Mouse (Mus musculus): ENCODE data around the gene Fam117a. TPM values are rescaled to one million over a fixed set of nuclear protein-coding genes. Genes with fewer than 3 reads are reported as not detected.

The Fam117a gene
- polyA plus RNA-seq, 1 experiment from 2014 or later = 17.0 TPM

DNA sequence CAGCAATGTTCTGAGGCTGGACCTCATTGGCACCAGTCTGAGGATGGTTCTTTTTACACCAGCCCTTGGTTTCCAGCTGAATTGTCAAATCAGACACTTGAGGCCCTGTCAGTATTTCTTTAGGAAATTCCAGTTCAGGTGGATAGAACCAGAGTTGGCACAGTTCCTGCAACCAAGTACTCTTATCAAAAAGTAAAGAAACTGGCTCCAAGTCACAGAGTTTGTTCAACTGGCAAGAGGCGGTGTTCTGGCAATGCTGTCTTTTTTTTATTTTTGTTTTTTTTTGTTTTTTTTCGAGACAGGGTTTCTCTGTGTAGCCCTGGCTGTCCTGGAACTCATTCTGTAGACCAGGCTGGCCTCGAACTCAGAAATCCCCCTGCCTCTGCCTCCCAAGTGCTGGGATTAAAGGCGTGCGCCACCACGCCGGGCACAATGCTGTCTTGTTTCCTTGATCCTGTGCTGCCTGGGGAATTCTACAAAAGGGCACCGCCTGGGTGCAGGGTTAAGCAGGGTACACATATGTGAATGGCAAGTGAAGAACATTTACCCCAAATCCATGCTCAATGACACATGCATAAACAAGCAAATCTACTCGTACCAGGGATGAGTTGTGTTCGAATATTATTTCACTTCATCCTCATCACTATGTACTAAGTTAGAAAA is 72.8 kb downstream of the Fam117a start:
- H3K4me1 ChIP-seq = peaks cover 14% of the 10 kb centered on the region; the same call in 1 of the 2 replicates
- H3K27ac ChIP-seq (replicated peaks) = no peak overlapping the region
- H3K4me2 ChIP-seq (replicated peaks) = no peak overlapping the region
- ATAC-seq (ENCODE audit: insufficient number of reproducible peaks, low FRiP score, low TSS enrichment, low read depth) = no peak
- 88% methylated on average over 10 of the region's 10 CpGs for WGBS
- no peaks in the 10 kb centered on the region for H3K36me3 ChIP-seq
- no peak overlapping the region for H3K4me3 ChIP-seq (replicated peaks)
- H3K9me3 ChIP-seq (replicated peaks) = no peaks in the 10 kb centered on the region
- H3K27me3 ChIP-seq = no peaks in the 10 kb centered on the region
- no peak overlapping the region for H3K9ac ChIP-seq

DNA sequence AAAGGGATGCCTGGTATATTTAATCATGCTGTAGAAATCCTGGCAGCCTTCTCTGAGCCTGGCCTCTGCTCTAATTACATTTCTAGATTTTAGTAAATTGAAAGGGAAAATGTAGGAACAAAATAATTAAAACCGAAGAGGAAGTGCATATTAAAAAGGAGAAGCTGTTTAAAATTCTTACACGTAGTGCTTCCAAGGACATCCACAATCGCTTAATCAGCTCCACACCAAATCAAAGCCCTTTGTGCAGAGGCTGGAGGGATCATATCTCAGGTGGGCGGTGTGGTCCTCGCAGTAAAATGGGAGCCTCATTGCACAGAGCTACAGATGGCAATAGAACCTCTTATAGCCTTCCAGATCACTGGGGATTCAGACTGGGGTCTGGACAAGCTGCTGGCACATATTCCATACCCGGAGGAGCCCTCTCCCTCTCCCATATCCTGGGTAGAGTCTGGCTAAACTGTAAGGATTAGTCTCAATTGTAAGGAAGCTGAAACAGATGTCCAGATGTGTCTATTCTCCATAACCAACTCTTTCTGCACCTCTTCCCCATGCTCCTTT is 74.7 kb downstream of the Fam117a start:
- peaks cover 27% of the 10 kb centered on the region for H3K4me1 ChIP-seq
- H3K36me3 ChIP-seq = no peaks in the 10 kb centered on the region
- 0 out of 2 replicates have a peak overlapping the region, but pooled peaks have one; percentile 1 for H3K27ac ChIP-seq (replicated peaks)
- no peak for ATAC-seq (ENCODE audit: insufficient number of reproducible peaks, low FRiP score, low TSS enrichment, low read depth)
- 25% methylated on average over 6 of the region's 6 CpGs for WGBS
- H3K9me3 ChIP-seq (replicated peaks) = no peaks in the 10 kb centered on the region
- no peak overlapping the region for H3K4me2 ChIP-seq (replicated peaks)
- H3K9ac ChIP-seq = no peak overlapping the region
- H3K4me3 ChIP-seq (replicated peaks) = no peak overlapping the region
- H3K27me3 ChIP-seq = no peaks in the 10 kb centered on the region

GRCm38 (mm10) chr11:95412615-95413014 is 75.8 kb downstream of the Fam117a start:
- H3K4me1 ChIP-seq = peaks cover 27% of the 10 kb centered on the region
- no peaks in the 10 kb centered on the region for H3K9me3 ChIP-seq (replicated peaks)
- no peak overlapping the region for H3K27ac ChIP-seq (replicated peaks)
- 71% methylated on average over 3 of the region's 3 CpGs for WGBS
- no peak overlapping the region for H3K4me2 ChIP-seq (replicated peaks)
- no peaks in the 10 kb centered on the region for H3K36me3 ChIP-seq
- H3K27me3 ChIP-seq = no peaks in the 10 kb centered on the region
- no peak for ATAC-seq (ENCODE audit: insufficient number of reproducible peaks, low FRiP score, low TSS enrichment, low read depth)
- H3K9ac ChIP-seq = no peak overlapping the region
- no peak overlapping the region for H3K4me3 ChIP-seq (replicated peaks)

GRCm38 (mm10) chr11:95413641-95414535 is 77.1 kb downstream of the Fam117a start, which contains the start of gene Spop:
Gene Spop, plus strand, starts transcription at chr11:95414080.
- WGBS = 2% methylated on average over 51 of the region's 58 CpGs
- no peaks in the 10 kb centered on the region for H3K9me3 ChIP-seq (replicated peaks)
- H3K9ac ChIP-seq = peak within 1 kb of the TSS; percentile 55
- H3K27ac ChIP-seq (replicated peaks) = peak within 1 kb of the TSS; percentile 97
- peak within 1 kb of the TSS; percentile 65 for H3K4me2 ChIP-seq (replicated peaks)
- H3K4me1 ChIP-seq = peaks cover 27% of the 10 kb centered on the region
- peak; percentile 92 for ATAC-seq (ENCODE audit: insufficient number of reproducible peaks, low FRiP score, low TSS enrichment, low read depth)
- peak within 1 kb of the TSS; percentile 64 for H3K4me3 ChIP-seq (replicated peaks)
- no peaks in the 10 kb centered on the region; the same call in 1 of the 2 replicates for H3K36me3 ChIP-seq
- no peaks in the 10 kb centered on the region for H3K27me3 ChIP-seq

- under 1% methylated on average over 28 of the region's 28 CpGs for WGBS
- peak overlapping the region; percentile 97 for H3K27ac ChIP-seq (replicated peaks)
Observed at GRCm38 (mm10) chr11:95414536-95415161, 77.8 kb downstream of the Fam117a start.

GRCm38 (mm10) chr11:95415931-95416330 is 79.1 kb downstream of the Fam117a start:
- H3K27ac ChIP-seq (replicated peaks) = no peak overlapping the region
- H3K9ac ChIP-seq = no peak overlapping the region
- ATAC-seq (ENCODE audit: insufficient number of reproducible peaks, low FRiP score, low TSS enrichment, low read depth) = no peak
- H3K4me2 ChIP-seq (replicated peaks) = peak overlapping the region; percentile 65
- H3K4me3 ChIP-seq (replicated peaks) = peak overlapping the region; percentile 64; the same call in 1 of the 2 replicates
- H3K36me3 ChIP-seq = peaks cover 10% of the 10 kb centered on the region
- no peaks in the 10 kb centered on the region for H3K27me3 ChIP-seq
- H3K4me1 ChIP-seq = peaks cover 27% of the 10 kb centered on the region
- no peaks in the 10 kb centered on the region for H3K9me3 ChIP-seq (replicated peaks)

More at GRCm38 (mm10) chr11:95414536-95415161, 77.8 kb downstream of the Fam117a start:
- Histone ChIP-seq H3K4me2 (replicated peaks) (peak overlapping the region; percentile 65), H3K9me3 (replicated peaks) (no peaks in the 10 kb centered on the region), H3K4me1 (peaks cover 27% of the 10 kb centered on the region), H3K27me3 (no peaks in the 10 kb centered on the region), H3K36me3 (peaks cover 8% of the 10 kb centered on the region), H3K4me3 (replicated peaks) (peak overlapping the region; percentile 64), H3K9ac (peak overlapping the region; percentile 55)
- ATAC-seq (ENCODE audit: insufficient number of reproducible peaks, low FRiP score, low TSS enrichment, low read depth) = peak; percentile 87

DNA sequence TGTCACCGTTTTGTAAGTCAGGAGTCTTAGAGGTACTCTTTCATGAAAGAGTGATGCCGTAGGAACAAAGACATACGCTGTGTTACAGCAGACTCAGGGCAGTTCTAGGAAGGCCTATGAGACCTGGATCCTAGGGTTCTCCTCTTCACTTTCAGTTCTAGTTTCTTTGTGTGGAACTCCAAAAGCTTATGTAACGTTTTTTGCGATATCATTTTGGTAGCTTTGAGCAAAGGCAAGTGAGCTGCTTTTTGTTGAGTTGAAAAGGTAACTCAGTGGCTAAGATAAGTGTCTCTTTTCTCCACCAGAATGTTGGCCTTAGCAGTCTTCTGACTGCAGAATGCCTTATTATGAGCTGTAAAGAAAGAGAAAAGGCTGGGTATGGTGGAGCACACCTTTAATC is 80.5 kb downstream of the Fam117a start:
- Histone ChIP-seq H3K4me2 (replicated peaks) (no peak overlapping the region), H3K9me3 (replicated peaks) (no peaks in the 10 kb centered on the region), H3K36me3 (peaks cover 10% of the 10 kb centered on the region), H3K4me1 (peaks cover 17% of the 10 kb centered on the region), H3K27me3 (no peaks in the 10 kb centered on the region), H3K4me3 (replicated peaks) (no peak overlapping the region), H3K9ac (no peak overlapping the region), H3K27ac (replicated peaks) (no peak overlapping the region)
- WGBS = 87% methylated on average over 5 of the region's 5 CpGs
- no peak for ATAC-seq (ENCODE audit: insufficient number of reproducible peaks, low FRiP score, low TSS enrichment, low read depth)

DNA sequence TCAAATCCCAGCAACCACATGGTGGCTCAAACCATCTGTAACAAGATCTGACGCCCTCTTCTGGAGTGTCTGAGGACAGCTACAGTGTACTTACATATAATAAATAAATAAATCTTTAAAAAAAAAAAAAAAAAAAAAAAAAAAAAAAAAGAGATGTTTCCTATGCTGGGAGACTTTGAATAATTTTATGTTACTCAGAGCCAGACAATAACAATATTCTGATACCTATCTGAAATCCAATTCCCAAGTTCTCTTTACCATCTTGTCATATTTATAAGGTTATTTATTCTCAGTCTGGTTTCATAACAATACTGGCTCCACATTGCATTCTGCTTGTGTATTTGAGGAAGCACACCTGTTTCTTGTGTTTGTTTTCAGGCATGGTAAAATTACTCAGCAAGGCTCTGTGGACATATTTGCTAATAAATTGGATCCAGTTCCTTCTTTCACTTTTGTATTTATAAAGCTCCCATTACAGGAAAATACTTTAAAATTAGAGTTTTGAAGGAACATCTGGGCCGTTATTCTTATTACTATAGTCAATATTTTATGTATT is 84.1 kb downstream of the Fam117a start:
- 57% methylated on average over 2 of the region's 2 CpGs for WGBS

GRCm38 (mm10) chr11:95423505-95423904 is 86.7 kb downstream of the Fam117a start:
- H3K27ac ChIP-seq (replicated peaks) = no peak overlapping the region
- no peaks in the 10 kb centered on the region for H3K4me1 ChIP-seq
- ATAC-seq (ENCODE audit: insufficient number of reproducible peaks, low FRiP score, low TSS enrichment, low read depth) = no peak
- no peak overlapping the region for H3K4me2 ChIP-seq (replicated peaks)
- 81% methylated on average over 3 of the region's 3 CpGs for WGBS
- H3K9ac ChIP-seq = no peak overlapping the region
- peaks cover 10% of the 10 kb centered on the region for H3K36me3 ChIP-seq
- no peak overlapping the region for H3K4me3 ChIP-seq (replicated peaks)
- no peaks in the 10 kb centered on the region for H3K9me3 ChIP-seq (replicated peaks)
- no peaks in the 10 kb centered on the region for H3K27me3 ChIP-seq

More for the DNA sequence above, 84.1 kb downstream of the Fam117a start:
- H3K4me3 ChIP-seq (replicated peaks) = no peak overlapping the region
- H3K36me3 ChIP-seq = peaks cover 10% of the 10 kb centered on the region
- H3K27ac ChIP-seq (replicated peaks) = no peak overlapping the region
- ATAC-seq (ENCODE audit: insufficient number of reproducible peaks, low FRiP score, low TSS enrichment, low read depth) = no peak
- no peaks in the 10 kb centered on the region for H3K9me3 ChIP-seq (replicated peaks)
- H3K4me2 ChIP-seq (replicated peaks) = no peak overlapping the region
- H3K27me3 ChIP-seq = no peaks in the 10 kb centered on the region
- H3K9ac ChIP-seq = no peak overlapping the region
- H3K4me1 ChIP-seq = peaks cover 5% of the 10 kb centered on the region

- 83% methylated on average over 2 of the region's 2 CpGs for WGBS
- Histone ChIP-seq H3K27ac (replicated peaks) (no peak overlapping the region), H3K4me1 (no peaks in the 10 kb centered on the region), H3K4me3 (replicated peaks) (no peak overlapping the region), H3K9me3 (replicated peaks) (no peaks in the 10 kb centered on the region), H3K9ac (no peak overlapping the region), H3K27me3 (no peaks in the 10 kb centered on the region), H3K4me2 (replicated peaks) (no peak overlapping the region), H3K36me3 (no peaks in the 10 kb centered on the region; the same call in 1 of the 2 replicates)
- ATAC-seq (ENCODE audit: insufficient number of reproducible peaks, low FRiP score, low TSS enrichment, low read depth) = no peak
Observed at GRCm38 (mm10) chr11:95431344-95431743, 94.5 kb downstream of the Fam117a start.

All from embryonic facial prominence, embryonic 15.5 days (tissue).